Mouse (Mus musculus) brain, embryonic 14.5 days (tissue): ENCODE results near the gene Prex1. TPM values are rescaled to one million over a fixed set of nuclear protein-coding genes. Genes with fewer than 3 reads are reported as not detected.

Experiments
- DNase-seq: peaks from one replicate; pipeline ENCODE4 v3.0.0-alpha.2; 2011; ENCODE audit warnings: low read depth
- CTCF ChIP-seq: fragments of 200-500 bp; IDR thresholded peaks from 2 replicates; pipeline ENCODE4 v1.5.1; 2012; ENCODE audit warnings: inconsistent platforms, mild to moderate bottlenecking, moderate library complexity, borderline replicate concordance; ENCODE audit not compliant: insufficient read depth, insufficient read length; ENCODE audit errors: extremely low read depth
- POLR2A ChIP-seq: fragments of 200-500 bp; IDR thresholded peaks from 2 replicates; pipeline ENCODE4 v1.6.1; 2012; ENCODE audit warnings: mild to moderate bottlenecking, inconsistent platforms, borderline replicate concordance; ENCODE audit not compliant: poor library complexity, insufficient read depth, insufficient read length, severe bottlenecking; ENCODE audit errors: extremely low read depth
- polyA plus RNA-seq: library from polyadenylated mRNA; depleted of rRNA; stranded (reverse); fragments of >200 nt; gene quantifications from 2 replicates; pipeline ENCODE4 v1.2.3, GENCODE M21; 2012

Gene Prex1
- polyA plus RNA-seq, 1 experiment: 49.4 TPM

- no peak for DNase-seq
- TF ChIP-seq POLR2A: no peak
- TF ChIP-seq CTCF: no peak
These were observed 47.5 kb downstream of the Prex1 start for GRCm38 (mm10) chr2:166666175-166666574.

GRCm38 (mm10) chr2:166665244-166665922 is 48.2 kb downstream of the Prex1 start:
- DNase-seq: no peak
- TF ChIP-seq CTCF (no peak), POLR2A (no peak)

GRCm38 (mm10) chr2:166664506-166664905 is 49.1 kb downstream of the Prex1 start:
- DNase-seq: no peak
- TF ChIP-seq CTCF (no peak), POLR2A (no peak)

- DNase-seq: peak; percentile 68
- TF ChIP-seq POLR2A: no peak
- no peak for TF ChIP-seq CTCF
These were observed 50.2 kb downstream of the Prex1 start for GRCm38 (mm10) chr2:166663250-166663961.

GRCm38 (mm10) chr2:166662595-166663160 is 51.0 kb downstream of the Prex1 start:
- TF ChIP-seq CTCF: no peak
- TF ChIP-seq POLR2A: no peak
- DNase-seq: no peak

- TF ChIP-seq CTCF: no peak
- TF ChIP-seq POLR2A: no peak
- peak; percentile 61 for DNase-seq
These were observed 51.7 kb downstream of the Prex1 start for GRCm38 (mm10) chr2:166661971-166662370.

GRCm38 (mm10) chr2:166661498-166661897 is 52.1 kb downstream of the Prex1 start:
- peak; percentile 72 for DNase-seq
- no peak for TF ChIP-seq CTCF
- TF ChIP-seq POLR2A: no peak

- no peak for DNase-seq
- TF ChIP-seq POLR2A (no peak), CTCF (no peak)
These were observed 55.3 kb downstream of the Prex1 start for GRCm38 (mm10) chr2:166658380-166658779.

- TF ChIP-seq CTCF (no peak), POLR2A (no peak)
- peak; percentile 62 for DNase-seq
These were observed 56.1 kb downstream of the Prex1 start for GRCm38 (mm10) chr2:166657451-166658011.

- TF ChIP-seq CTCF (no peak), POLR2A (no peak)
- peak; percentile 73 for DNase-seq
These were observed 57.0 kb downstream of the Prex1 start for GRCm38 (mm10) chr2:166656630-166657029.
